Comparison of ENCODE assay signal across 16 mouse cellular contexts in genomic region chr13:31184845-31185834, GRCm38 (mm10).
DNase-seq lines count a peak whose midpoint lies in the region; TF ChIP-seq lines count a peak whose summit lies in the region.
"Had no signal": no experiment of that assay in that cellular context is flagged by ENCODE, and none has a peak within 500 bp of the region (broad histone marks: within the 10 kb centered on the region; RNA-seq: fewer than 3 reads in every experiment).

No protein-coding gene starts in this region.

- H3K79me2 ChIP-seq in C2C12 (ENCODE audit: control insufficient read depth, insufficient read depth), result no peaks in the 10 kb centered on the region

- no peak overlapping the region for H3ac ChIP-seq in C2C12 (ENCODE audit: control insufficient read depth, insufficient read length, low read depth)

- H3K36me3 ChIP-seq in C2C12 (ENCODE audit: control insufficient read depth, insufficient read depth), result no peaks in the 10 kb centered on the region
- H3K36me3 ChIP-seq: embryonic facial prominence, embryonic 15.5 days; heart, embryonic 12.5 days; midbrain, embryonic 13.5 days had no signal

- no peak for TF ChIP-seq CTCF in C2C12 (IDR thresholded peaks at IDR 0.05; ENCODE audit: control insufficient read depth, insufficient read depth, insufficient read length)

- H3K27me3 ChIP-seq in C2C12 (ENCODE audit: control insufficient read depth, insufficient read depth, insufficient read length), result no peaks in the 10 kb centered on the region
- H3K27me3 ChIP-seq: embryonic facial prominence, embryonic 15.5 days; forebrain, embryonic 13.5 days; heart, embryonic 12.5 days; midbrain, embryonic 13.5 days had no signal

- no peak overlapping the region for H3K4me3 ChIP-seq in C2C12 (ENCODE audit: insufficient read depth, poor library complexity, severe bottlenecking)
- H3K4me3 ChIP-seq: embryonic facial prominence, embryonic 15.5 days; forebrain, embryonic 13.5 days; heart, embryonic 12.5 days; midbrain, embryonic 13.5 days had no signal

- H3K79me3 ChIP-seq in C2C12 (ENCODE audit: low read depth), result no peaks in the 10 kb centered on the region

- peak; percentile 9 for DNase-seq in heart, adult 8-10 months (ENCODE audit: low spot score)
- DNase-seq in heart, adult 9 months (ENCODE audit: low spot score in 2 of 2), result no peak
- peak; percentile 10 for DNase-seq in kidney, postnatal 14 days
- DNase-seq in kidney, postnatal 25 days, result no peak
- DNase-seq in lung, postnatal 4 days, result peak; percentile 37 to 73
- DNase-seq in liver, result no peak
- no peak for DNase-seq in cerebellum, postnatal 36 days
- DNase-seq: layer of hippocampus, postnatal 36 days; liver, postnatal 0 days; right cerebral cortex, postnatal 4 days; thymus, postnatal 25 days had no signal

TF ChIP-seq in C2C12, 6 proteins besides CTCF, POLR2A, EP300 and RAD21:
- TF ChIP-seq MYOG (IDR thresholded peaks at IDR 0.05; ENCODE audit: control insufficient read depth, extremely low read depth, insufficient read length) (no peak), MYOD1 (IDR thresholded peaks at IDR 0.05; ENCODE audit: control insufficient read depth, insufficient read length, low read depth) (peak; percentile 67), CEBPB (IDR thresholded peaks at IDR 0.05; ENCODE audit: low read depth) (peak; percentile 6)

Comparison
In these comparisons a context has a peak if more than half of its experiments do, and no peak if none do; other contexts are left out.
1. DNase-seq: peak in heart, adult 8-10 months (single experiment), kidney, postnatal 14 days (single experiment) and lung, postnatal 4 days (2 of 2); none in heart, adult 9 months (0 of 2), kidney, postnatal 25 days (0 of 2), liver (single experiment) and cerebellum, postnatal 36 days (0 of 2).